Mouse (Mus musculus) CH12.LX (cell line): ENCODE measurements around the gene Gba2. TPM values are rescaled to one million over a fixed set of nuclear protein-coding genes. Genes with fewer than 3 reads are reported as not detected.

Experiments
- DNase-seq: peaks from one replicate; pipeline ENCODE4 v3.0.0-alpha.2; 2013; ENCODE audit errors: extremely low read depth
- H3K27ac ChIP-seq: 2 replicates; pipeline ENCODE4 v1.5.1; 2012; ENCODE audit warnings: low read depth, mild to moderate bottlenecking, control low read depth, moderate library complexity; ENCODE audit not compliant: insufficient read depth
- H3K27me3 ChIP-seq: replicated peaks from 2 replicates; pipeline ENCODE3; 2012; ENCODE audit warnings: inconsistent platforms
- H3K36me3 ChIP-seq, 2 experiments: replicated peaks in 1 of 2; 2 replicates each; pipeline versions ENCODE3 to v1.6.1; 2012; ENCODE audit warnings: inconsistent platforms in 1 of 2, low read length in 1 of 2, mild to moderate bottlenecking in 1 of 2, mixed read lengths in 1 of 2, moderate library complexity in 1 of 2; ENCODE audit not compliant: control insufficient read depth in 1 of 2, insufficient read depth in 1 of 2
- H3K4me1 ChIP-seq, 2 experiments: 2 replicates each; pipeline ENCODE4 v1.6.1; 2012; ENCODE audit warnings: inconsistent platforms in 1 of 2, moderate library complexity in 1 of 2; ENCODE audit not compliant: insufficient read depth in 2 of 2, control insufficient read depth in 1 of 2
- H3K4me2 ChIP-seq: 2 replicates; pipeline ENCODE4 v1.6.1; 2012; ENCODE audit warnings: low read depth, mild to moderate bottlenecking, control low read depth; ENCODE audit not compliant: poor library complexity, insufficient read depth, severe bottlenecking
- H3K4me3 ChIP-seq, 3 experiments: fragments of 150-350 bp in 1 of 3; sonication (generic) in 1 of 3; replicated peaks in 1 of 3; 2 replicates each; pipeline versions ENCODE3 to v1.5.1; 2011 to 2012; ENCODE audit warnings: low read depth in 2 of 3, low read length in 2 of 3, mild to moderate bottlenecking in 2 of 3, moderate library complexity in 2 of 3, control low read depth in 1 of 3, improper control_type of control experiment in 1 of 3, inconsistent platforms in 1 of 3, mixed read lengths in 1 of 3; ENCODE audit not compliant: poor library complexity in 1 of 3
- H3K79me2 ChIP-seq: replicated peaks from 2 replicates; pipeline ENCODE4 v1.6.1; 2012; ENCODE audit warnings: mild to moderate bottlenecking, moderate library complexity; ENCODE audit not compliant: control insufficient read depth, poor library complexity, insufficient read depth, severe bottlenecking; ENCODE audit errors: extremely low read depth
- H3K9ac ChIP-seq: 2 replicates; pipeline ENCODE4 v1.6.1; 2012; ENCODE audit warnings: low read depth, mild to moderate bottlenecking, control low read depth, moderate library complexity; ENCODE audit not compliant: insufficient read depth
- H3K9me3 ChIP-seq: replicated peaks from 2 replicates; pipeline ENCODE3; 2012; ENCODE audit warnings: low read length, inconsistent platforms, mixed read lengths
- BHLHE40 ChIP-seq: IDR thresholded peaks from 2 replicates; pipeline ENCODE4 v1.6.1; 2011; ENCODE audit warnings: mild to moderate bottlenecking, low read depth, low read length, improper control_type of control experiment
- CHD2 ChIP-seq: IDR thresholded peaks from 2 replicates; pipeline ENCODE4 v1.6.1; 2011; ENCODE audit warnings: low read length, improper control_type of control experiment
- CTCF ChIP-seq, 2 experiments: IDR thresholded peaks in 1 of 2; conservative IDR thresholded peaks in 1 of 2; 2 replicates each; pipeline ENCODE4 v1.5.1; 2011 to 2012; ENCODE audit warnings: low read depth in 2 of 2, low read length in 2 of 2, improper control_type of control experiment in 1 of 2, inconsistent platforms in 1 of 2, mild to moderate bottlenecking in 1 of 2, moderate library complexity in 1 of 2
- E2F4 ChIP-seq: IDR thresholded peaks from 2 replicates; pipeline ENCODE4 v1.6.1; 2011; ENCODE audit warnings: low read depth, low read length, improper control_type of control experiment; ENCODE audit not compliant: insufficient replicate concordance
- ELF1 ChIP-seq: IDR thresholded peaks from 2 replicates; pipeline ENCODE4 v1.6.1; 2014; ENCODE audit warnings: low read depth, mild to moderate bottlenecking, inconsistent platforms, low read length, improper control_type of control experiment
- GABPA ChIP-seq: IDR thresholded peaks from 2 replicates; pipeline ENCODE4 v1.6.1; 2012; ENCODE audit warnings: low read depth, low read length, improper control_type of control experiment, inconsistent platforms; ENCODE audit not compliant: insufficient replicate concordance
- IRF4 ChIP-seq: IDR thresholded peaks from 2 replicates; pipeline ENCODE4 v1.6.1; 2014; ENCODE audit warnings: low read depth, mild to moderate bottlenecking, inconsistent platforms, low read length, improper control_type of control experiment
- JUN ChIP-seq: IDR thresholded peaks from 2 replicates; pipeline ENCODE4 v1.6.1; 2011; ENCODE audit warnings: low read depth, mild to moderate bottlenecking, low read length, improper control_type of control experiment, moderate library complexity; ENCODE audit not compliant: insufficient read depth
- JUND ChIP-seq: conservative IDR thresholded peaks from 2 replicates; pipeline ENCODE4 v1.6.1; 2011; ENCODE audit warnings: low read depth, low read length, improper control_type of control experiment
- MAZ ChIP-seq: IDR thresholded peaks from 2 replicates; pipeline ENCODE4 v1.6.1; 2012; ENCODE audit warnings: low read depth, mild to moderate bottlenecking, inconsistent platforms, low read length, improper control_type of control experiment, moderate library complexity
- MXI1 ChIP-seq: IDR thresholded peaks from 2 replicates; pipeline ENCODE4 v1.6.1; 2011; ENCODE audit warnings: mild to moderate bottlenecking, low read depth, low read length, improper control_type of control experiment
- NELFE ChIP-seq: IDR thresholded peaks from 2 replicates; pipeline ENCODE4 v1.6.1; 2011; ENCODE audit warnings: low read depth, low read length, improper control_type of control experiment
- NRF1 ChIP-seq: IDR thresholded peaks from 2 replicates; pipeline ENCODE4 v1.6.1; 2014; ENCODE audit warnings: low read depth, mild to moderate bottlenecking, inconsistent platforms, low read length, improper control_type of control experiment, moderate library complexity
- PAX5 ChIP-seq: IDR thresholded peaks from 2 replicates; pipeline ENCODE4 v1.6.1; 2012; ENCODE audit warnings: low read length, inconsistent platforms, mixed read lengths
- RAD21 ChIP-seq: IDR thresholded peaks from 2 replicates; pipeline ENCODE4 v1.6.1; 2011; ENCODE audit warnings: low read depth, mild to moderate bottlenecking, low read length, improper control_type of control experiment, moderate library complexity
- RCOR1 ChIP-seq: conservative IDR thresholded peaks from 2 replicates; pipeline ENCODE4 v1.6.1; 2012; ENCODE audit warnings: low read depth, mild to moderate bottlenecking, inconsistent platforms, low read length, improper control_type of control experiment
- SIN3A ChIP-seq: IDR thresholded peaks from 2 replicates; pipeline ENCODE4 v1.6.1; 2012; ENCODE audit warnings: low read length, improper control_type of control experiment, inconsistent platforms
- SMC3 ChIP-seq: IDR thresholded peaks from 2 replicates; pipeline ENCODE4 v1.6.1; 2011; ENCODE audit warnings: low read depth, low read length, improper control_type of control experiment
- TBP ChIP-seq: conservative IDR thresholded peaks from 2 replicates; pipeline ENCODE4 v1.6.1; 2011; ENCODE audit warnings: low read depth, low read length, improper control_type of control experiment
- USF1 ChIP-seq: IDR thresholded peaks from 2 replicates; pipeline ENCODE4 v1.6.1; 2014; ENCODE audit warnings: low read depth, mild to moderate bottlenecking, inconsistent platforms, low read length, improper control_type of control experiment
- USF2 ChIP-seq: conservative IDR thresholded peaks from 2 replicates; pipeline ENCODE4 v1.6.1; 2011; ENCODE audit warnings: low read depth, low read length, improper control_type of control experiment
- ZKSCAN1 ChIP-seq: IDR thresholded peaks from 2 replicates; pipeline ENCODE4 v1.6.1; 2012; ENCODE audit warnings: low read depth, inconsistent platforms, low read length, improper control_type of control experiment, borderline replicate concordance
- ZMIZ1 ChIP-seq: IDR thresholded peaks from 2 replicates; pipeline ENCODE4 v1.6.1; 2012; ENCODE audit warnings: low read depth, mild to moderate bottlenecking, inconsistent platforms, low read length, improper control_type of control experiment
- dilution Hi-C: fragments of 300-500 bp; cut with MboI; formaldehyde crosslinking; loops from 2 replicates; pipeline ENCODE4 v1.14.3; 2020; ENCODE audit warnings: low sequenced_read_pairs; ENCODE audit not compliant: extremely low pct_unique_long_range_greater_than_20kb, extremely low pct_ligation_motif_present
- in situ Hi-C: fragments of 300-500 bp; cut with MboI; formaldehyde crosslinking; loops from 3 replicates; pipeline ENCODE4 v1.14.3; 2019; ENCODE audit warnings: low sequenced_read_pairs, low pct_ligation_motif_present, low pct_unique_long_range_greater_than_20kb, mixed read lengths
- polyA plus RNA-seq: library from polyadenylated mRNA; unstranded; fragments of >175 nt; gene quantifications from 2 replicates; pipeline ENCODE4 v1.2.1, GENCODE M21; 2012; ENCODE audit warnings: low read depth; ENCODE audit not compliant: insufficient read length
- total RNA-seq, 2 experiments: library from RNA; depleted of rRNA; stranded (reverse); fragments of 300-350 nt in 1 of 2; fragments of >200 nt in 1 of 2; gene quantifications; 2 replicates each; pipeline ENCODE4 v1.2.3; 2012 to 2014

Gene Gba2
- total and polyA plus RNA-seq, 3 experiments = 3.2 to 11.2 (median 4.1) TPM

DNA sequence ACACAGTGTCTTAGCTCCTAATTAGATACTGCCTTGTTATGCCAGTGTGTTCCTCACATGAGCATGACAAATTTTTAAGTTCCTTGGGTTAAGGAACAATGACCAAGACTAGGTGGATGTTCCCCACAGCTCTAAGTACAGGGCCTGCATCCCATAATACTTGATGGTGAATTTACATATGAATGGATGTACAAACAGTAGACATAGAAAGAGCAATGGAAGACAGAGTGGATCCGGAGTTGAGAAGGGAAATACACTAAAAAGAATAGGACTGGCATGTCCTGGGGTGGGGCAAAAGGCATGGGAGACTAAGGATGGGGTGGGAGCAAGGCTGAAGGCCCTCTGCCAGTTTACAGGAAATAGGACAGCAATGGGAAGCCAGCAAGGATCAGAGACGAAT, 3.3 kb downstream of the Gba2 start:
- Histone ChIP-seq H3K9me3 (no peaks in the 10 kb centered on the region), H3K36me3 (peaks cover 20 to 57% of the 10 kb centered on the region in 2 experiments), H3K9ac (no peak overlapping the region), H3K27ac (no peak overlapping the region), H3K79me2 (peaks cover 7% of the 10 kb centered on the region), H3K4me2 (no peak overlapping the region)
- dilution Hi-C loops = no loop called here
- TF ChIP-seq SMC3 = no peak
- no peak for TF ChIP-seq USF2
- no peak for TF ChIP-seq MAZ
- no peak for TF ChIP-seq ZKSCAN1
- TF ChIP-seq JUN = no peak
- no peak for TF ChIP-seq IRF4
- TF ChIP-seq JUND = no peak
- TF ChIP-seq NELFE = no peak
- no peak for TF ChIP-seq USF1
- no peak for TF ChIP-seq ZMIZ1
- no peak for TF ChIP-seq GABPA
- no peak for TF ChIP-seq NRF1
- TF ChIP-seq, all 38 proteins: peak for 0
- Histone ChIP-seq H3K4me3 (no peak overlapping the region), H3K27me3 (no peaks in the 10 kb centered on the region), H3K4me1 (peaks cover 14 to 39% of the 10 kb centered on the region in 2 experiments)
- DNase-seq = no peak
- in situ Hi-C loops = no loop called here

DNA sequence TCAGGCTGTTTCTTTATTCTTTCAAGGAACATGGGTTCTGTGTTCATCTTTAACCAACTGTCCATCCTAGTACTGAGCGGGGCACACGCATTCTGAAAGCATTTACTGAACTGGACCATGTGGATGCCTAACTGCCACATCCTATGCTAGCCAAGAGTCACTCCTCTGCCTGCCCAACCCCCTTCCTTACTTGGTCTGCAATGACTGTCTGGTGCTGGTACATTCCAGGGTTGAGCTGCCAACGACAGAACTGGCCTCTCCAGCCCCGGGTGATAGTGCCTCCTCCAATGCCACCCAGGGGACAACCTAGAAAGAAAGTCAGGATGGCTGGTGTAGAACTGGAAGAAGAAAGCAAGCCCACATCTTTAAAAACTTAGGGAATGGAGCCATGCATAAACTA, 5.1 kb downstream of the Gba2 start:
- in situ Hi-C loops = loop anchor here (25.0 kb wide), 1 partner anchor 561 kb away; the partner anchor contains the start of genes Fancg and Vcp
- Histone ChIP-seq H3K4me3 (no peak overlapping the region), H3K4me2 (no peak overlapping the region), H3K79me2 (peaks cover 4% of the 10 kb centered on the region; the same call in 1 of the 2 replicates), H3K9me3 (no peaks in the 10 kb centered on the region), H3K9ac (no peak overlapping the region), H3K36me3 (peaks cover 36 to 70% of the 10 kb centered on the region in 2 experiments), H3K27ac (no peak overlapping the region), H3K4me1 (peaks cover 9 to 28% of the 10 kb centered on the region in 2 experiments), H3K27me3 (no peaks in the 10 kb centered on the region)
- dilution Hi-C loops = no loop called here
- DNase-seq = no peak
- no peak for TF ChIP-seq RAD21
- no peak for TF ChIP-seq NRF1
- no peak for TF ChIP-seq TBP
- TF ChIP-seq USF1 = no peak
- no peak for TF ChIP-seq USF2
- TF ChIP-seq E2F4 = no peak
- TF ChIP-seq RCOR1 = no peak
- TF ChIP-seq CHD2 = no peak
- TF ChIP-seq CTCF (conservative IDR thresholded peaks at IDR 0.05 in 1 of 2, IDR thresholded peaks at IDR 0.05 in 1 of 2; ENCODE audit: low read depth in 2 of 2, low read length in 2 of 2) = no peak
- no peak for TF ChIP-seq ELF1
- TF ChIP-seq BHLHE40 = no peak
- TF ChIP-seq GABPA = no peak
- no peak for TF ChIP-seq PAX5
- no peak for TF ChIP-seq ZKSCAN1
- TF ChIP-seq SMC3 = no peak
- TF ChIP-seq MXI1 = no peak
- TF ChIP-seq SIN3A = no peak
- TF ChIP-seq, all 38 proteins: peak for 0
